ENCODE assay signal across 9 mouse cellular contexts in genomic region chr13:38437930-38438329, GRCm38 (mm10).
DNase-seq lines count a peak whose midpoint lies in the region; ATAC-seq lines count a peak whose summit lies in the region.
"Had no signal": no experiment of that assay in that cellular context is flagged by ENCODE, and none has a peak within 500 bp of the region (broad histone marks: within the 10 kb centered on the region; RNA-seq: fewer than 3 reads in every experiment).

No protein-coding gene starts in this region.

- H3K4me1 ChIP-seq in midbrain, embryonic 14.5 days (ENCODE audit: control insufficient read depth, insufficient read depth, low read length): no peaks in the 10 kb centered on the region
- H3K4me1 ChIP-seq in midbrain, embryonic 13.5 days (replicated peaks): no peaks in the 10 kb centered on the region
- H3K4me1 ChIP-seq: heart, embryonic 15.5 days had no signal

- H3K36me3 ChIP-seq in midbrain, embryonic 14.5 days (ENCODE audit: control insufficient read depth, insufficient read depth, low read length): no peaks in the 10 kb centered on the region
- H3K36me3 ChIP-seq in midbrain, embryonic 13.5 days: no peaks in the 10 kb centered on the region
- H3K36me3 ChIP-seq: heart, embryonic 15.5 days had no signal

- no peaks in the 10 kb centered on the region for H3K9me3 ChIP-seq in midbrain, embryonic 14.5 days (ENCODE audit: control insufficient read depth, low read length)
- no peaks in the 10 kb centered on the region for H3K9me3 ChIP-seq in midbrain, embryonic 13.5 days
- H3K9me3 ChIP-seq: heart, embryonic 15.5 days had no signal

- H3K27me3 ChIP-seq in midbrain, embryonic 14.5 days (ENCODE audit: control insufficient read depth, insufficient read depth, low read length): no peaks in the 10 kb centered on the region
- no peaks in the 10 kb centered on the region for H3K27me3 ChIP-seq in midbrain, embryonic 13.5 days
- H3K27me3 ChIP-seq: heart, embryonic 15.5 days had no signal

- H3K4me3 ChIP-seq in midbrain, embryonic 14.5 days (replicated peaks; ENCODE audit: low read depth, low read length): no peak overlapping the region
- no peak overlapping the region for H3K4me3 ChIP-seq in midbrain, embryonic 13.5 days (replicated peaks)
- H3K4me3 ChIP-seq: heart, embryonic 15.5 days had no signal

- DNase-seq in cerebellum, postnatal 14 days: peak; percentile 17 to 28
- DNase-seq in cerebellum, postnatal 36 days: no peak
- DNase-seq in midbrain, embryonic 14.5 days: peak; percentile 12
- peak; percentile 20 for DNase-seq in brain, adult 2 months (ENCODE audit: low read depth, low spot score)
- DNase-seq in kidney, postnatal 10 days: peak; percentile 44
- DNase-seq in thymus, postnatal 36 days: peak; percentile 5 to 7
- no peak for DNase-seq in layer of hippocampus, adult 9-10 months (ENCODE audit: low spot score)

- no peak overlapping the region for H3K4me2 ChIP-seq in midbrain, embryonic 14.5 days (ENCODE audit: low read length)
- no peak overlapping the region for H3K4me2 ChIP-seq in midbrain, embryonic 13.5 days (replicated peaks)
- H3K4me2 ChIP-seq: heart, embryonic 15.5 days had no signal

- 24% methylated on average over 5 of the region's 5 CpGs for WGBS in midbrain, embryonic 14.5 days
- WGBS in midbrain, embryonic 13.5 days: 31% methylated on average over 5 of the region's 5 CpGs

- H3K27ac ChIP-seq in midbrain, embryonic 14.5 days (replicated peaks; ENCODE audit: low read depth, low read length): no peak overlapping the region
- H3K27ac ChIP-seq in midbrain, embryonic 13.5 days: no peak overlapping the region
- H3K27ac ChIP-seq: heart, embryonic 15.5 days had no signal

- H3K9ac ChIP-seq in midbrain, embryonic 14.5 days (replicated peaks; ENCODE audit: low read length): no peak overlapping the region
- no peak overlapping the region for H3K9ac ChIP-seq in midbrain, embryonic 13.5 days (replicated peaks)
- H3K9ac ChIP-seq: heart, embryonic 15.5 days had no signal

- ATAC-seq in midbrain, embryonic 14.5 days (ENCODE audit: low FRiP score, low TSS enrichment): no peak
- no peak for ATAC-seq in midbrain, embryonic 13.5 days

Comparison
In these comparisons a context has a peak if more than half of its experiments do, and no peak if none do; other contexts are left out.
1. DNase-seq: peak in cerebellum, postnatal 14 days (2 of 2), midbrain, embryonic 14.5 days (single experiment), brain, adult 2 months (single experiment), kidney, postnatal 10 days (single experiment) and thymus, postnatal 36 days (2 of 2); none in cerebellum, postnatal 36 days (0 of 2) and layer of hippocampus, adult 9-10 months (single experiment).